Mouse (Mus musculus): ENCODE data around the gene Cpvl. TPM values are rescaled to one million over a fixed set of nuclear protein-coding genes. Genes with fewer than 3 reads are reported as not detected.

The Cpvl gene
- polyA plus RNA-seq, 1 experiment from 2014 or later, result 0.16 TPM

DNA sequence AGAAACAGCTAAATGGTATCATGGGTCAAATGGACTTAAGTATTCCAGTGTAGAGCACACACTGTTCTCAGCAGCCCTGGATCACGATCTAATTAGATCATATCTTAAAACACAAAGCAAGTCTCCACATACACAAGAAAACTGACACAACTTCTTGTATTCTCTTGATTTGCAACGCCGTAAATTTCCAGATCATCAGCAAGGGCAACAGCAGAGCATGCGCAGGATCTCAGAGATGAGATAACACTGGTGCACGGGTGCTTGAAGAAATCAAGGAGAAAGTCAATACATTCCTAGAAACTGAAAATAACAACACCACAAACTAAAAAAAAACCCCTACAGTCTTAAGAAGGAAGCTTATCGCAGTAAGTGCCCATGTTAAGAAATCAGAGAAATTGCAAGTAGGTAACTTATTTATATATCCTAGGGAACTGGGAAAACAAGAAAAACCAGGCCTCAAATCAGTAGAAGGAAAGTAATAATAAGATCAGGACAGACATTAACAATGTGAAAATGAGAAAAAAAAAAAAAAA lies 61.4 kb downstream of the Cpvl start:
- 87% methylated on average over 6 of the region's 6 CpGs for WGBS
- Histone ChIP-seq H3K27me3 (ENCODE audit: insufficient read depth, low read length) (no peaks in the 10 kb centered on the region), H3K9me3 (ENCODE audit: low read depth, low read length) (no peaks in the 10 kb centered on the region), H3K4me2 (no peak overlapping the region), H3K27ac (ENCODE audit: low read depth) (no peak overlapping the region), H3K4me3 (ENCODE audit: low read depth, low read length) (no peak overlapping the region), H3K36me3 (ENCODE audit: insufficient read depth) (no peaks in the 10 kb centered on the region), H3K9ac (no peak overlapping the region), H3K4me1 (ENCODE audit: insufficient read depth) (no peaks in the 10 kb centered on the region)
- DNase-seq (no peak), ATAC-seq (ENCODE audit: insufficient read depth) (no peak)
- no peak for TF ChIP-seq CTCF (IDR thresholded peaks at IDR 0.05; ENCODE audit: low read depth)

DNA sequence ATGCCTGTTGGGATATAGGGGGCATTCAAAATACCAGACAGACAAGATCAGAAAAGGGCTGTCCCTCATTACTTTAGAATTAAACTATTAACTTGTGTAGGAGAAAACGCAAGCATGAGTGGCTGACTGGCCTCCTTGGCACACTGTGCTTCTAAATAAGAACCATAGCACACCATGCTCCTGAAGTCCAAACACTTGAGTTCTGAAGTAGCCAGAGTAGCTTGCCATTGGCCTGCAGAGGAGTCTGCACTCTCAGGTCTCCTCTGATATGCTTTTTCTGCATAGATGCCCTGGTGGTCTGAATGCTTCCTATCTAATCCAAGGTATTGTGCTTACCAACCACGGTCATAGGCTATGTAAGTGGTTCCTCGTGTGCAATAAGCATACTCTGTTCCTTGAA lies 63.1 kb downstream of the Cpvl start:
- 71% methylated on average over 3 of the region's 3 CpGs for WGBS
- Histone ChIP-seq H3K4me1 (ENCODE audit: insufficient read depth) (0 out of 2 replicates have a peak, but pooled peaks cover 4% of the 10 kb centered on the region), H3K4me2 (no peak overlapping the region), H3K36me3 (ENCODE audit: insufficient read depth) (no peaks in the 10 kb centered on the region), H3K9ac (no peak overlapping the region), H3K27ac (ENCODE audit: low read depth) (no peak overlapping the region), H3K9me3 (ENCODE audit: low read depth, low read length) (no peaks in the 10 kb centered on the region), H3K4me3 (ENCODE audit: low read depth, low read length) (no peak overlapping the region), H3K27me3 (ENCODE audit: insufficient read depth, low read length) (no peaks in the 10 kb centered on the region)
- ATAC-seq (ENCODE audit: insufficient read depth), result no peak
- no peak for TF ChIP-seq CTCF (IDR thresholded peaks at IDR 0.05; ENCODE audit: low read depth)
- no peak for DNase-seq

DNA sequence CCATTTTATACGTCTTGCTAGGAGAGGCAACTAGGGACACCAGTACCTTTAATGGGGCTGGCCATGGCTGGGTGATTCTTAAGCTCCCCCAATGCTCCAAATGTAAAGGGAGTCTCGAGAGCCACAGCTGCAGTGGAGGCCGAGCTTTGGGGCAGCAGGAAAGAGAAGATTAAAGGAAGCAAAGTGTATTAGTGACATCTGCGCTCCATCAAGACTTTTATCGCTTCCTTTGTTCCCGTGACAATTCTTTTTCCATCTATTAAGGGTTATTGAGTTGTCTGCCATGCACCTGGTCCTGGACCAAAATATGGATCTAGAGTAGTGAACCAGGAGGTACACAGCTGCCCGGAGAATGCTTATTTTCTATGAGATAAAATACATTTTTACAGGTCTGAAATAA lies 65.3 kb downstream of the Cpvl start:
- Histone ChIP-seq H3K27me3 (ENCODE audit: insufficient read depth, low read length) (no peaks in the 10 kb centered on the region), H3K36me3 (ENCODE audit: insufficient read depth) (no peaks in the 10 kb centered on the region), H3K9ac (no peak overlapping the region), H3K4me1 (ENCODE audit: insufficient read depth) (peaks cover 15% of the 10 kb centered on the region), H3K4me2 (no peak overlapping the region), H3K27ac (ENCODE audit: low read depth) (no peak overlapping the region), H3K4me3 (ENCODE audit: low read depth, low read length) (no peak overlapping the region), H3K9me3 (ENCODE audit: low read depth, low read length) (no peaks in the 10 kb centered on the region)
- no peak for TF ChIP-seq CTCF (IDR thresholded peaks at IDR 0.05; ENCODE audit: low read depth)
- ATAC-seq (ENCODE audit: insufficient read depth) (no peak), DNase-seq (no peak)
- 40% methylated on average over 7 of the region's 7 CpGs for WGBS

DNA sequence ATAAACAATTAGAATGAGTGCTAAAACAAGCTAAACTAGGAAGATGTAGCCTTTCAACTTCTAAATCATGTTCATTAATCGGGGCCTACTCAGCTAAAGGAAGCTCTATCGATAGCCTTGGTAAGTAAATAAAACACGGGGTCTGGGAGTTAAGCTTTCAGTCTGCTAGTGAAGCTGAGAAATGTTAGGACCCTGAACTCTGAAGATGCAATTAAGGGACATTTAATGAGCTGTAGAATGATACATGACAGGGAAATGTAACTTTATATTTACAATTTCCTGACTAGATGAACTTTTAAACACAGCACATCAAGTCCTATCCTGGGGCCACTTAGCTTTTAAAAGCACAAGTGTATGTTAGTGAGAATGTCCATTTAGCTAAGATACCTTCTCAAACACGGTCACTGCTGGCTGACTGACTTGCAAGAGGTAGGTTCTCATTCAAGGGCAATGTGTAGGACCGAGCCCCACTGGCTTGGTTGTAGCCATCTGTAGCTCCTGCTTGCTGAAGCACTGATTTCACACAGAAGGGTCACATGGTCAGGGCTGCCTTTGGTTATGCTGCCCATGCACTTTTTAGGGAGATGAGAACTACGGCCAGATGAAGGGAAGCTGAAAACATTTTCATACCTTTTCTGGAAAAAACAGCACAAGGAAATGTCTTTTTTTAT lies 66.2 kb downstream of the Cpvl start:
- H3K27ac ChIP-seq (ENCODE audit: low read depth), result no peak overlapping the region; the same call in 1 of the 2 replicates
- H3K36me3 ChIP-seq (ENCODE audit: insufficient read depth), result no peaks in the 10 kb centered on the region
- H3K4me2 ChIP-seq, result no peak overlapping the region
- no peak for TF ChIP-seq CTCF (IDR thresholded peaks at IDR 0.05; ENCODE audit: low read depth)
- WGBS, result 20% methylated on average over 6 of the region's 6 CpGs
- no peaks in the 10 kb centered on the region for H3K27me3 ChIP-seq (ENCODE audit: insufficient read depth, low read length)
- ATAC-seq (ENCODE audit: insufficient read depth) (no peak), DNase-seq (peak; percentile 56)
- H3K4me3 ChIP-seq (ENCODE audit: low read depth, low read length), result no peak overlapping the region
- no peaks in the 10 kb centered on the region for H3K9me3 ChIP-seq (ENCODE audit: low read depth, low read length)
- H3K9ac ChIP-seq, result no peak overlapping the region
- H3K4me1 ChIP-seq (ENCODE audit: insufficient read depth), result peaks cover 23% of the 10 kb centered on the region

DNA sequence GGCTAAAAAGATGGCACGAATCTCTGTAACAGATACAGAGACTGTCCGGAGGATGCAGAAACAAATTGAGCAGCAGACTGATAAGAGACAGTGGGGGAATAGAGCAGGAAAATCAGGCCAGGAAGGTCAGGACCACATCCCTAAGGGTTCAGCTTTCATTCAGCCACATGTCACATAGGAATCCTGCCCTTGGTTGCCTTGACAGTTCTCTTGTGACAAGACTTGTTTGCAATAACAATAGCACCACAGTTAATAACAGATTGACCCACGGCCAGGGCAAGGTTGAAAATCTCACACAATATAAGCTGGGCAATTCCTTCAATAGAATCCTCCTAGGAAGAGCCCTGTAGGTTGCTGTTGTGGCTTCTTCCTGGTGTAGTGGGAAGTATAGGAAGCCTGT lies 68.5 kb downstream of the Cpvl start:
- no peak for TF ChIP-seq CTCF (IDR thresholded peaks at IDR 0.05; ENCODE audit: low read depth)
- no peak overlapping the region for H3K9ac ChIP-seq
- ATAC-seq (ENCODE audit: insufficient read depth) (no peak), DNase-seq (no peak)
- H3K27ac ChIP-seq (ENCODE audit: low read depth), result no peak overlapping the region
- no peaks in the 10 kb centered on the region for H3K36me3 ChIP-seq (ENCODE audit: insufficient read depth)
- no peaks in the 10 kb centered on the region for H3K27me3 ChIP-seq (ENCODE audit: insufficient read depth, low read length)
- H3K4me2 ChIP-seq, result no peak overlapping the region
- no peak overlapping the region for H3K4me3 ChIP-seq (ENCODE audit: low read depth, low read length)
- no peaks in the 10 kb centered on the region for H3K9me3 ChIP-seq (ENCODE audit: low read depth, low read length)
- 24% methylated on average over 3 of the region's 3 CpGs for WGBS
- H3K4me1 ChIP-seq (ENCODE audit: insufficient read depth), result peaks cover 40% of the 10 kb centered on the region

DNA sequence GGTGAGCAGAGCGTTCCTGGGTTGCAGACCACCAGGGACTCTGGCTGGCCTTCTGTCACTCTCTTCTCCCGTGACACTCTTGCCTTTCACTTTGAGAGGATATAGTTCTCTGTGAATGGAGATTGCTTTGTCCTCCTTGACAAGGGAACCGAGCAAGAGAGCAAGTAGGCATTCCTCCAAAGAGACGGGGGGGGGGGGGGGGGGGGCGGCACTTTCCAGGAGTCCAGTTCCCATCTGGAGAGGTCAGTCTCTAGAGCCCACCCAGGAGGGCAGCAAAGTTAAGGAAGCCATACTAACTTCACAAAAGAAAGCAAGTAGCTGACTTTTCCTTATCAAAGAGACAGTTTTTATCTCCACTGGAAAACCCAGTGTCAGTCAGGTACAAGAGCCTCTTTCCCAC lies 69.0 kb downstream of the Cpvl start:
- H3K27ac ChIP-seq (ENCODE audit: low read depth), result peak overlapping the region; percentile 6; the same call in 1 of the 2 replicates
- H3K4me3 ChIP-seq (ENCODE audit: low read depth, low read length), result no peak overlapping the region
- 9% methylated on average over 5 of the region's 5 CpGs for WGBS
- no peak overlapping the region for H3K9ac ChIP-seq
- H3K27me3 ChIP-seq (ENCODE audit: insufficient read depth, low read length), result no peaks in the 10 kb centered on the region
- H3K9me3 ChIP-seq (ENCODE audit: low read depth, low read length), result no peaks in the 10 kb centered on the region
- peaks cover 43% of the 10 kb centered on the region for H3K4me1 ChIP-seq (ENCODE audit: insufficient read depth)
- no peak for DNase-seq
- no peak for TF ChIP-seq CTCF (IDR thresholded peaks at IDR 0.05; ENCODE audit: low read depth)
- no peak for ATAC-seq (ENCODE audit: insufficient read depth)
- no peaks in the 10 kb centered on the region for H3K36me3 ChIP-seq (ENCODE audit: insufficient read depth)
- H3K4me2 ChIP-seq, result no peak overlapping the region

DNA sequence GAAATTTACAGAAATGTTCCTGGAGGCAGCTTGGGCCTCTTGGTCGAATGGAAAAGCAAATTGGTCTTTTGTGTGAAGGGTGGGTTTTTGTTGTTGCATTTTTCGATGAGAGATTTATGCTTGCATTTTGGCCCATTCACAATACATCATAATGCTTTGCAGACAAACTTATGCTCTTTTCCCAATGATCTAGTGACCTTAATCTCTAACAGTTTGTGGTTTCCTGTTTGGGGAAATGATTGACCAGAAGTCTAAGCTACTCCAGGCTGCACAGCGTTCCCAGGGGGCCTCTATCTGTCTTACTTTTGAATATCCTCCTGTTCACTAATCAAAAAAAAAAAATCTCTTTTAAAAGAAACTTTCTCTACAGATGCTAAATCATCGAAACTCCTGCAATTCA lies 71.6 kb downstream of the Cpvl start:
- no peaks in the 10 kb centered on the region for H3K9me3 ChIP-seq (ENCODE audit: low read depth, low read length)
- H3K4me2 ChIP-seq, result no peak overlapping the region
- ATAC-seq (ENCODE audit: insufficient read depth) (no peak), DNase-seq (peak; percentile 40)
- 29% methylated on average over 4 of the region's 4 CpGs for WGBS
- no peak overlapping the region; the same call in 1 of the 2 replicates for H3K27ac ChIP-seq (ENCODE audit: low read depth)
- no peak overlapping the region for H3K9ac ChIP-seq
- no peaks in the 10 kb centered on the region for H3K36me3 ChIP-seq (ENCODE audit: insufficient read depth)
- H3K4me1 ChIP-seq (ENCODE audit: insufficient read depth), result peaks cover 43% of the 10 kb centered on the region
- no peaks in the 10 kb centered on the region for H3K27me3 ChIP-seq (ENCODE audit: insufficient read depth, low read length)
- TF ChIP-seq CTCF (IDR thresholded peaks at IDR 0.05; ENCODE audit: low read depth), result no peak
- no peak overlapping the region for H3K4me3 ChIP-seq (ENCODE audit: low read depth, low read length)

Data from lung, embryonic 14.5 days (tissue).